Mouse (Mus musculus): Measurements from ENCODE around the gene Rufy3. TPM values are rescaled to one million over a fixed set of nuclear protein-coding genes. Genes with fewer than 3 reads are reported as not detected.

Rufy3 gene
- total RNA-seq, 2 experiments from 2014 or later: 160 to 165 TPM

DNA sequence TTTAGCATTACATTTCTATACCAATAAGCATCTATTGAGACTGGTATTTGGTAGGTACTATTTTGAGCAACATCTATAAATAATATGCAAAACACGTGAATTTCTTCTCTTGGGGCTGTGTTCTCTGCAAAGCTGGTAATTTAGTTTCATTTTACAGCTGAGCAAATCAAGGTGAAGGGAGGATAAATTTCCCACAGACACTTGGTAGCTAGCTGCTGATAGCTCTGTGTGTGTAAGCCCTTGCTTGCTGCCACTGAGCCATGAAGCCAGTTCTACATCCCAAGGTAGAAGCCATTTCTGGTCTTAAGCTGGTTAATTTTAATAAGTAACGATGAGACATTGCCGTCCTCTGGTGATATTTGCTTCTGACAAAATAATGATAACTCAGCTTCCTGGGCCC is 10.0 kb downstream of the Rufy3 start:
- DNase-seq (ENCODE audit: low spot score in 2 of 2): no peak

DNA sequence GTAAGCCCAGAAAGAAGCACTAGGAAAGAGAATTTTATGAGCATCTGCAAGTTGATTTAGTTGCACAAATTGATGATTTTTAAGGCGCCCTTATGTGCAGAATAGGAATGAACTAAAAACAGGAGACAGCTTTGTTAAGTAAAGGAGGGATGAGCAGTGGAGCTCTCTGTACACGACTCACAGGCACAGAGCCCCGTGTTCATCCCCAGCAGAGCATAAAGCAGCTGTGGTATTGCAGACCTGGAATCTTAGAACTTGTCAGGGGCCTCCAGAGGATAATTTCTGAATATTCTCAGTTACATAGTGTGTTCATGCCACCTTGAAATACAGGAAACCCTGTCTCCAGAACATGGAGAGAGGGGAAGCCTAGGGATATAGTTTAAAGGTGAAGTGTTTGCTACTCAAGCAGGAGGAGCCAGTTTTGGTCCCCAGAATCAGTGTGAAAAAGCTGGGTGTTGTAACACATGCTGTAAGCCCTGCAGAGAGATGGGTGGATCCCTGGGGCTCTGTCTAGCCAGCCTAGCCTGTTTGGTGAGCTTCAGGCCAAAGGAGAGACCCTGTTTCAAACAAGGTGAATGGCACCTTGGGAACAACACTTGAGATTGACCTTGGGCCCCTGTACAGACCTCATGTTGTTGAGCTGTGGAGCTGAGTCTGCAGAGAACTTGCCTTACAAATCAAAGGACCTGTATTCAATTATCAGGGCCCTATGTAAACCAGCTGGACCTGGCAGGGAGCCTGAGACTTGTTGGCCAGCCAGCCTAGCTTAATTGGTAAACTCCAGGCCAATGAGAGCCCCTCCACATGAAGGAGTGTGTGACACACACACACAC is 10.9 kb downstream of the Rufy3 start:
- DNase-seq (ENCODE audit: low spot score in 2 of 2): no peak

DNA sequence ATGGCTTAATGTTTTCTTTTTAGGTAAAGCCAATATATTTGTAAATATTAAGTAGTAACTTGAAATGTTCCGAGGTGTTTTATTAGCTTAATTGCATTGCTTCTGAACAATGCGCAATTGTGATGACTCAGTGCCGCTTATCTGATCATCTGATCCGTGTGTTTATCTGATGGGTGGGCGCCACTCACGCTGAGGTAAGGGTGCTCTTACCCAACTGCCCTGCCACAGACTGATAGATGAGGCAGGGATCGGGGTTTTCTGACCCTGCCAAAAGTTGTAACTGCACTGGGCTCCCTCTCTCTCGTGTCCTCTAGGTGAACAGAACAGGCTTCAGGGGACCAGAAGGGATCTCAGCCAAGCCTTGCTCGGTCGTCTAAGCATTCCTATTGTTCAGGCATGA is 15.8 kb downstream of the Rufy3 start:
- DNase-seq (ENCODE audit: low spot score in 2 of 2): no peak

DNA sequence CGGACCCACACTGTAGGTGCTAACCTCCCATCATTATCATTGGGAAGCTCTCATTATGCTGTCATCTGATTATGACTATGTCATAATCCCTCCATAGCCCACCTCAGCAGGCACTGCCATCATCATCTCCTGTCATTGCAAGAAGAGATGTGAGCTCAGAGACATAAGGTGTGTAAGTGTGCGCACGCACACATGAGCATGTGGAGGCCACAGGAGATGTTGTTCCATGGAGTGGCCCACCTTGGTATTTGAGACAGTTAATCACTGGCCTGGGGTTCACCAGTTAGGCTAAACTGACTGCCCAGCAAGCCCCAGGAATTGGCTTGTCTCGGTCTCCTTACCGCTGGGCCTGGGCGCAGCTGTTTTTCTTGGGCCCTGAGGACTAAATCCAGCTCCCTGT is 16.5 kb downstream of the Rufy3 start:
- no peak for DNase-seq (ENCODE audit: low spot score in 2 of 2)

DNA sequence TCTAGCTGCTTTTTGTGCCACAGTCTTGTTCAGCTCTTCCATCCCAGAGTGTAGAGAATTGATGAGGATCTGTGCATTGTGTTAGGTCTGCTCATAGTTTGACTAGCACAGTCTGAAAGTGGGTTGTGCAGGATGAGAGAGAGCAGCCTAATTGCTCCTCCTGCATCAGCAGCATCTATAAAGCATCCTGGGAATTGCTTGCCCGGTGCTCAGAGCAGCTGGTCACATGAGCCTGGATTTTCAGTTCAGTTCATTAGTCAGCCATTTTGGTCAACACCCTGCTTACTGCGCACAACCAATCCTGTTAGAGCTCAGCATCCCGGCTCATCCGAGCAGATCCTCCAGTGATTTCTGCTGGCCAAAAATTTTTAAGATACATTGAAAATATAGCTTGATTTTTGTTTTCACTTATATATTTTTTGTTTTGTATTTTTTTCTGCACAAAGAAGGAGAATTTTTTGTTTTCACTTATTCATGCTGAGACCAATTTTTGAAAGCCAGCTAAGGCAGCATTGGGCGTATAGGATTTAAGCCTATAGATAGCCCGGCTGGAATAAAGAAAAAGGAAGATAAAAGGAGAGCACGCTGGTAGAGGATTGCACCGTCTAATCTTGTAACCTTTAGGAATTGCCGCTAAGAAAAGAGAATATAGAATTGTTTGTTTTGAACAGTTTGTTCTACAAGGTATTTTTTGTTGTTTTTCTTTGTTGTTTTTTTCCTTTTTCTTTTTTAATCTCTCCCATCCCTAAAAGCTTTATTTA is 18.6 kb downstream of the Rufy3 start:
- DNase-seq (ENCODE audit: low spot score in 2 of 2): peak; percentile 75 to 96

DNA sequence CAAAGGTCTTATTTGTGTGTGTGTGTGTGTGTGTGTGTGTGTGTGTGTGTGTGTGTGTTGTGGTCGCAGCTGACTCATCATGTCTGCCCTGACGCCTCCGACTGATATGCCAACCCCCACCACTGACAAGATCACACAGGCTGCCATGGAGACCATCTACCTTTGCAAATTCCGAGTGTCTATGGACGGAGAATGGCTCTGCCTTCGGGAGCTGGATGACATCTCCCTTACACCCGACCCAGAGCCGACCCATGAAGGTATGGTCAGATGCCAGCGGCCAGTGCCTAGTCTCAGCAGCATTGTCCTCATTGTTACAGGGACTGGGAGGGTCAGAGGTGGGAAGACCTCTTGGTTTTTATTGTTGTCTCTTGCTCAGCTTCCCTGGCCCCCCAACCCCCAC is 19.2 kb downstream of the Rufy3 start:
- DNase-seq (ENCODE audit: low spot score in 2 of 2): peak; percentile 28 to 53

DNA sequence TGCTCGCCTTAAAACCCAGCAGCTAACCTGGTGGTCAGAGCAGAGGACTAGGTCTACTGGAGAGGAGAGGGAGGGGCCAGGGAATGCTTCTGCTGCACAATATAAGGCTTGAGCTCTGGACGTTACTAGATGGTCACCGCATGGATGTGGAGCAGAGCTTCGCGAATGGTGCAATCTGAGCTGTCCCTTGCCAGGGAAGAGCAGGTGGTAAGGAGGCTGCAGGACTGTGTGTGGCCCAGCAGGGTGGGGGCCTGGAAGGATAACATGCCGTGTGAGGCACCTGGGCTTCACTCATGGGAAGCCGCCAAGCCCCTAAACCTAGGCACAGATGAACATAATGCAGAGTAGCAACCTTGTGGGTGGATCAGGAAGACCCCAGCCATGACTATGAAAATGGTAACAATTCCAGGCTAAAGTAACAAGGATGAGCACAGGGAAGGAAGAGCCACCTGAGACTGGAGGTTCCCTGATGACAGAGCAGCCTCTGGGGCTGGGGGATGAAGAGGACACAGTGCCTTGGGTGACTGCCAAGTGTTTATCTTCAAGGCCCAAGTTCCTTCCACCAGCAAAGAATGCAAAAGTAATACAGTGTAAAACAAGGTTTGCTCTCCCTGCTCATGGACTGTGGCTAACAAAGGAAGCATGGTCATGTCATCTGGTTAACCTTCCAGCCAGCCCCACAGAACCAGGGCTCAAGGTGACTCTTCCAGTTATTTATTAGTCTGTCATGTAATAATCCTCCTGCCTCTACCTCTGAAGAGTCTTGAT is 21.8 kb downstream of the Rufy3 start:
- DNase-seq (ENCODE audit: low spot score in 2 of 2): peak in 1 of 2 experiments; percentile 12

DNA sequence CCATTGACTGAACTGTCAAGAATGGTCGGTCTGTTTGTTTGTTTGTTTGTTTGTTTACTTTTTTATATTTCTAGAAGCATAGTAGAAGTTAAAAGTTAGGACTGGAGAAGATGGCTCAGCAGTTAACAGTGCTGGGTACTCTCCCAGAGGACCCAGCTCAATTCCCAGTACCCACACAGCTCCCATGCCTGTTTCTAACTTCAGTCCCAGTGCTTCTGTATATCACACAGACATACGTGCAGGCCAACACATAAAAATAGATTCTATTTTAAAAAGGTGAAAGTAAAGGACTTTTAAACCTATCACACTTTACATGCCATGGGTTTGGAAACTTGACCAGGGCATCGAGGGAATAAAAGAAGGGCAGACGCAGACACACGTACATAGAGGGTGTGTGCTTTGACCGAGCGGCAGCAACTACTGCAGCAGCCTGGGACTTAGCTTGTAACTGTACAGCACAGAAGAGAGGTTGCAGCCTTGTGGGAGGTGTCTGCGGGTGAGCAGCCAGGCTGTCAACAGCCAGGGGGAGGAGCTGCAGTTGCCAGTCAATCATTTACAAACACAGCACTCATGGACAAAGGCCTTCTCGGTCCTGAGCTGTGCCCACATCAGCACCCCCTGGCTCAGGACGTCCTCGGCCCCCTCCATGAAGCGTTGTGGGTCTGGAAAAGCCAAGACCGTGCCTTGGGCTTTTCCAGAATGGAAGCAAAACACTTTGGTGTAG is 22.5 kb downstream of the Rufy3 start:
- DNase-seq (ENCODE audit: low spot score in 2 of 2): peak in 1 of 2 experiments; percentile 19

DNA sequence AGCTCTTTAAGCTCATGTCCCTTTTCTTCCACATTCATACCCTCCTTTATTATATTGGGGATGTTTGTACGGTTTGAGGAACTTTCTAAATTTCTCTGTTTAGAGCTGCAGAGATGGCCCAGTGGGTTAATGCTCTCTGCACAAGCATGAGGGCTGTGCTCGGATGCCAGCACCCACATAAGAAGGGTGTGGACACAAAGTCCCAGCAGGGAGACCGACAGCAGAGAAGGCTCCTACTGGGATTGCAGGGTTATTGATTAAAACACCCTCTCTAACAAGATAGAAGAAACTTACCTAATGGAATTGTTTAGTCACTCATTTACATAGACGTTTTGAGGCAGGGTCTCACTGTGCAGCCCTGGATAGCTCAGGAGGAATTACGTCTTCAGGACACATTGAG is 23.6 kb downstream of the Rufy3 start:
- DNase-seq (ENCODE audit: low spot score in 2 of 2): no peak

DNA sequence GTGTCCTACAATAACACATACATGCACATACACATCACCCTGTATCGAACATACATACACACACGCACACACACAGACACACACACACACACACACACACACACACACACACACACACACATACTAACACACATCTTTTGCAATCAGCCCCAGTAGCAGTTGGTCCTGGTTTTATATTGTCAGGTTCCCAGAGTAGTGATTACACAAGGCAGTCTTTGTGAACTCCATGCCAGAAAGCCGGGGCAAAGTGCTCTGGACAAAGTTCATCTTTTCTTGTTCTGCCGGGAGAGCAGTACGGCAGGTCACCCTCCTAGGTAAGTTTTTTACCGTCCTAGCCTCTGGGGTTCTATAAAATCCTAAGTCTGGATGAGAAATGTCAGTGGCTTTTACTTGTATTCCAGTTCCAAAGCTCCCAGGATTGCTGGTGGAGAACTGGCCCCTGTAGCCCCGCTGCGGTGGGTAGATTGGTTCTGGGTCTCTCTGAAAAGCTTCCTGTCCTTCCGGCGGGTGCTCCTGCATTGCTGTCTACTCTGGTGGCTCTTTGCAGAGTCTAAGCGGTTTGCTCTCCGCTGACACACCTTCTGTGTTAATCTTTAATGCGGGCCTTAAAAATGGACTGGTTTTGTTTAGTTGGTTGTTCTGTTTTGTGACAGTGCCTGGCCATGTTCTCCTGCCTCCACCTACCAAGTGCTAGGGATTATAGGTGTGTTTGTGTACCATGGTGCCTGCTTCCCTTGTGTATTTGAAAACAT is 28.8 kb downstream of the Rufy3 start:
- DNase-seq (ENCODE audit: low spot score in 2 of 2): no peak

DNA sequence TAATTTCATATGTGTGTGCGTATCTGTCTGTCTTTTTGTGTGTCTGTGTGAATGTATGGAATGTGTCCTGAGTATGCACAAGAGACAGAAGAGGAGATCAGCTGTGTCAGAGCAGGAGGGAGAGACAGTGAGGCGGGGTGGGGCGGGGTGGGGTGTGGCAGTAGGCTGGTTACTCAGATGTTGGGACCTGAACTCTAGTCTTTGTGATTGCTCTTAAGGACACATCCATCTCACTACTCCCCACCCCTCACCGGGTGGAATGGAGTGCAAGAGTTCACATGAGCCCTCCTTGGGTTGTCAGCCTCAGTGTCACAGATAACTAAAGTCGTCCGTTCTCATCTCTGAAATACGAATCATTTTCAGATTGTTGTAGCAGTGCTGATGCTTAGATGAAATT is 29.3 kb downstream of the Rufy3 start:
- no peak for DNase-seq (ENCODE audit: low spot score in 2 of 2)

DNA sequence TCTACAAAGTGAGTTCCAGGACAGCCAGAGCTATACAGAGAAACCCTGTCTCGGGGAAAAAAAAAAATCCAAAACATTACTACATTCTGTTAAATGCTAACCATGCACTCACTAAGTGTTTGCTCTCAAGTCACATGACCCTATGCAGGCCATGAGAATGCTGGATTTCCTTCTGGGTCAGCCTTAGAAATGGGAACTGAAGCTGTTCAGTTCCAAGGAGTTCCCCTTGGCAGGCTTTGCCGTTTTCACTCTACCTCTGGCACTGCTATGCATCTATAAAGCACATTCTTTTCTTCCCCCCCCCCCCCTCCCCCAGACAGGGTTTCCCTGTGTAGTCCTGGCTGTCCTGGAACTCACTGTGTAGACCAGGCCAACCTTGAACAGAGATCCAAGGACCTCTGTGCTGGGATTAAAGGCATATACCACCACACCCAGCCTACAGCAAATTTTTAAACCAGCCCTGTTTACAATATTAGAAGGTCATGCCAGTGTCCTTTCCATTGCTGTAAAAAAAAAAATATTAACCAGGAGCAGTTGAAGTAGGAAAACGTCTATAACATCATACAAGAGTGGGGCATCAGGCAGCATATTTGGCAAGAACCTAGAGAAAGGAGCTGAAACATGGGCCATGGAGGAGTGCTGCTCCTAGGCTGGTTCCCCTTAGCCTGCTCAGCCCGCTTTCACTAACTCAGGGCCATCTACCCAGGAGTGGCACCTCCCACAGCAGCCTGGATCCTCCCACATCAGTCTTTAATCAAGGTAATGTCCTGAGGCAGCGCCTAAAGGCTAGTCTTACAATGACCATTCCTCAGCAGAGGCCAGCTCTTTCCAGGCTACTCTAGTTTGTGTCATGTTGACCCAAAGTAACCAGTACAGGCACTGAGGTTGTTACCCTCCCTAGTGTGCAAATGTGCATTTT is 31.0 kb downstream of the Rufy3 start:
- no peak for DNase-seq (ENCODE audit: low spot score in 2 of 2)

DNA sequence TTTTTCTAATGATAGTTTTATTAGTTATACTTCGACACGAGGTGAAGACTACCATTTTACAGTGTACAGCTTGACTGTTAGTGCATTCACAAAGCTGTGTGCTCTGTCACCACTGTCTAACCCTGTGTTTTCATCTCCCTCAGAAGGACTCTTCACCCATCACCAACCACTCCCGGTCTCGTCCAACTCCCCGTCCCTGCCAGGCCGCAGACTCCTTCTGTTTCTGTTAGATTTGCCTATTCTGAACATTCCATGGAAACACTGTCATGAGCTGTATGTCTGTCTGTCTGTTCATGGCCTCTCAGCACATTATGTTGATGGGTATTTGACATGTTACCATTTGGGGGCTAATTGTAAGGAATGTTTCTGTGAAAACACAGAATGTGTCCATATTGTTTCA is 34.1 kb downstream of the Rufy3 start:
- no peak for DNase-seq (ENCODE audit: low spot score in 2 of 2)

DNA sequence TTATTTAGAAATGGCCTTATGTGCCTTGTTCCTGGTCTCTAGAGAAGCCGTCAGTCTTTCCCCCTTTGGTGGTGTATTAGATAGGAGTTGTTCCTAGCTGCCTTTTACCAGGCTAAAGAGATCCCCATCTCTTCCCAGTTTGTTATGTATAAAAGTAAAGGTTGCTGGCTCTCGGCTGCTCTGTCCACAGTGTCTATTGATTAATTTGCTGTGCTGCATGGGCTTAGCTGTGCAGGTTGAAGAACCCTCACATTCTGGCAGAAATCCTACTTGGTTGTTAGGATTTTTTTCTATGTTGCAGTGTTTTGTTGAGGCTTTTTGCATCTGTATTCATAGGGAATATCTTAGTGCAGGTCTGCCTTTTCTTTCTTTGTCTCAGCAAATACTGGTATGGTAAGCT is 37.2 kb downstream of the Rufy3 start:
- no peak for DNase-seq (ENCODE audit: low spot score in 2 of 2)

DNA sequence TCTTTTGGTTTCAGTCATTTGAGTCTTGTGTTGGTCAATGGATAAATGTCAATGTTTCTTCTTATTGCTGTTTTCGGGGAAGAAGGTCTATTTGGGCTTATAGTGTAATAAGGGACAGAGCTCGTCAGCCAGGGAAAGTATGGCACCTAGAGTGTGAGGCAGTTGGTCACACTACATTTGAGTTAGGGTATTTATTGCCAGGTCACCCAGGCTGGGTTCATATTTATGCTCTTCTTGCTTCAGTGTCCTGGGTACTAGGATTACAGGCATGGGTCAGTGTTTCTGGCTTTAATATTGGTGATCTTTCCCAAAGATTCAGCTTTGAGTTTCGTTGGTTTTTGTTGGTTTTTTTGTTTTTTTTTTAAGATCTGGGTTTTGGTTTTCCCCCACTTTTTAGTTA is 37.9 kb downstream of the Rufy3 start:
- no peak for DNase-seq (ENCODE audit: low spot score in 2 of 2)

DNA sequence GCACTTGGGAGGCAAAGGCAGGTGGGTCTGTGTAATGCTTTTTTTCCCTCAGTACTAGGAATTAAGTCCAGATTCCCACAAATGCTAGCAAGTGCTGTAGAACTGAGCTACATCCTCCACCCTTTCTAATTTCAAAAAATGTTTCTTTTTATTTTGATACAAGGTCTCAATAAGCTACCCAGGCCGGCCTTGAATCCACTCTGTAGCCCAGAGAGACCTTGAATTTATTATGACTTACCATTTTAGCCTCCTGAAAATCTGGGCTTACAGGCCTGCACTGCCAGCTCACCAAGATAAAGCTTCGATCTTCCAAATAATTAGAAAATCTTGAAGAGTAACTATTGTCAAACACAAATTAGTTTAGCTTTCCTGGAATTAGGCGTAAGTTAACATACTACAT is 39.2 kb downstream of the Rufy3 start:
- no peak for DNase-seq (ENCODE audit: low spot score in 2 of 2)

DNA sequence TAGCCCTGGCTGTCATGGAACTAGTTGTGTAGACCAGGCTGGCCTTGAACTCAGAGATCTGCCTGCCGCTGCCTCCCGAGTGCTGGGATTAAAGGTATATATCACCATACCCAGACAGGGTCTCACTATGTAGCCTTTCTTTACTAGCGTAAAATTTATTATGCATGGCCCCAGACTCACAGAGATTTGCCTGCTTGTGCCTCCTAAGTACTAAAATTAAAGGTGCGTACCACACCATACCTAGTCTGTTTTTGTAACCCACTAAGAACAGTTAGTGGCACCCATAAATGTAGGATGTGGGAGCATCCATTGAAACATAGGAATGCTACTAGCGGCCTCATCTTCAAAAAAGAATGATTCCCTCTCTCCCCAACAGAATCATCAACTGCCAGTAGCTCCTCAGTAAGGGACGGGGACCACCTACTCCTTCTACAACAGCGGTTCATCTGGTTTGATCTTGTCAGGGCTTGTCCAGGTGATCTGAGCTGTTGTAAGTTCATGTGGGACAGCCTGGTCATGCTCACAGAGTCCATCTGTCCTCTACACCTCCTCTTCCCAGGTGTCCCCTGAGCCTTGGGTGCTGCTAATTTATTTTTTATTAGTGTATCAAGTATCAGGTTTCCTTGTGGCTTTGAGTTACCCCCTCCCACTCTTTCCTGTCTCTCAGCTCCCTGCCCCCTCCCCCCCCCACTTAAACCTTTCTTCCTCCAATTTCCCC is 40.0 kb downstream of the Rufy3 start:
- DNase-seq (ENCODE audit: low spot score in 2 of 2): no peak

DNA sequence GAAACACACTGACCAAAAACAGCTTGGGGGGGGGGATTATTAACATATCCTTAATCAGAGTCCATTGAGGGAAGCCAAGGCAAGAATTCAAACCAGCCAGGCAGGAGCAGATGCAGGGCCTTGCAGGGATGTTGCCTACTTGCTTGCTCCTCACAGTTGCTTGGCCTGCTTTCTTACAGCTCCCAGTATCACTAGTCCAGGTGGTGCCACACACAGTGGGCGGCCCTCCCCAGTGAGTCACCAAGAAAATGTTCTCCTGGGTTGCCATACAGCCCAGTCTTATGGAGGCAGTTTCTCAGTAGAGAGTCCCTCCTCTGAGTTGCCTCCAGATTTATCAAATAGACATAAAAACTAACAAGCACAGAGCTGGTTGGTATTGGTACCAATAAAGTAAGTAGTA is 49.3 kb downstream of the Rufy3 start:
- DNase-seq (ENCODE audit: low spot score in 2 of 2): no peak

DNA sequence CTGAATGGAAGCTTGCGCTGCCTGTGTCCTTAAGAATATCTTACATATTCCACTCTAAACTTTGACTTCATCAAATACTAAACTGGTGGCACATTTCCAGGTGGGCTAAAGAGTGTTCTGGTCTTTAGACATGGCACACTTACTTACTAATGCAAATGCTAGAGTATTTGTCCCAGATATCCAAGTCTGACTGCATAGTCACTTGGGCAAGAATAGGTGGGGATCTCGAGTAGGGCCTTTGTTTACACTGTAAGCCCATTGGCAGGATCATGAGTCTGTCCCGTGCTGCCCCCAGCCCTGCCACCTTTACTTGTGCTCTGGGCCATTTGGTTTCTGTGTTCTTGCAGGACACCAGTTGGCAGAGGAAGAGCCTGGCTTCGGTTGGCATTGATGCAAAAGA is 52.1 kb downstream of the Rufy3 start:
- no peak for DNase-seq (ENCODE audit: low spot score in 2 of 2)
